Mouse (Mus musculus) heart, embryonic 11.5 days (tissue): ENCODE measurements around the gene Hdac7. TPM values are rescaled to one million over a fixed set of nuclear protein-coding genes. Genes with fewer than 3 reads are reported as not detected.

Experiments
- ATAC-seq: fragments of 200-750 bp; cut with Nextera tagmentation; replicated peaks from 2 replicates; pipeline ENCODE4 v1.8.0; 2017; ENCODE audit warnings: moderate library complexity; ENCODE audit not compliant: insufficient number of reproducible peaks, low FRiP score, low TSS enrichment
- H3K27ac ChIP-seq: fragments of 300-500 bp; sonication (generic); 2 replicates; pipeline ENCODE4 v1.5.1; 2014; ENCODE audit warnings: mild to moderate bottlenecking, low read depth, low read length
- H3K27me3 ChIP-seq: fragments of 300-500 bp; sonication (generic); 2 replicates; pipeline ENCODE4 v1.6.1; 2014; ENCODE audit warnings: mild to moderate bottlenecking, low read length, mixed read lengths; ENCODE audit not compliant: control insufficient read depth, insufficient read depth
- H3K36me3 ChIP-seq: fragments of 300-500 bp; sonication (generic); 2 replicates; pipeline ENCODE4 v1.6.1; 2014; ENCODE audit warnings: mild to moderate bottlenecking, low read length, moderate library complexity, mixed read lengths; ENCODE audit not compliant: control insufficient read depth, insufficient read depth
- H3K4me1 ChIP-seq: fragments of 300-500 bp; sonication (generic); 2 replicates; pipeline ENCODE4 v1.6.1; 2014; ENCODE audit warnings: low read length; ENCODE audit not compliant: control insufficient read depth, insufficient read depth
- H3K4me2 ChIP-seq: fragments of 300-500 bp; sonication (generic); 2 replicates; pipeline ENCODE4 v1.6.1; 2014; ENCODE audit warnings: mild to moderate bottlenecking, moderate library complexity
- H3K4me3 ChIP-seq: fragments of 300-500 bp; sonication (generic); 2 replicates; pipeline ENCODE4 v1.5.1; 2014; ENCODE audit warnings: low read depth, low read length
- H3K9ac ChIP-seq: fragments of 300-500 bp; sonication (generic); 2 replicates; pipeline ENCODE4 v1.6.1; 2014; ENCODE audit warnings: mild to moderate bottlenecking, low read depth, low read length, moderate library complexity
- H3K9me3 ChIP-seq: fragments of 300-500 bp; sonication (generic); replicated peaks from 2 replicates; pipeline ENCODE4 v1.6.1; 2016; ENCODE audit warnings: low read length; ENCODE audit not compliant: control insufficient read depth
- WGBS: fragments of 180-500 bp; shearing (Covaris S2); extraction: QIAGEN DNeasy Blood & Tissue Kit; methylation state at CpG from one replicate; pipeline ENCODE4 v1.1.7; 2014; ENCODE audit not compliant: insufficient replicate concordance; 5-methylcytosine and 5-hydroxymethylcytosine counted together
- polyA plus RNA-seq: library from polyadenylated mRNA; unstranded; fragments of >200 nt; fragmentation: Nextera tagmentation; extraction: Ambion mirVana; gene quantifications from 2 replicates; pipeline ENCODE4 v1.2.1, GENCODE M21; 2014

Gene Hdac7
- polyA plus RNA-seq, 1 experiment from 2014 or later, result 24.6 TPM

DNA sequence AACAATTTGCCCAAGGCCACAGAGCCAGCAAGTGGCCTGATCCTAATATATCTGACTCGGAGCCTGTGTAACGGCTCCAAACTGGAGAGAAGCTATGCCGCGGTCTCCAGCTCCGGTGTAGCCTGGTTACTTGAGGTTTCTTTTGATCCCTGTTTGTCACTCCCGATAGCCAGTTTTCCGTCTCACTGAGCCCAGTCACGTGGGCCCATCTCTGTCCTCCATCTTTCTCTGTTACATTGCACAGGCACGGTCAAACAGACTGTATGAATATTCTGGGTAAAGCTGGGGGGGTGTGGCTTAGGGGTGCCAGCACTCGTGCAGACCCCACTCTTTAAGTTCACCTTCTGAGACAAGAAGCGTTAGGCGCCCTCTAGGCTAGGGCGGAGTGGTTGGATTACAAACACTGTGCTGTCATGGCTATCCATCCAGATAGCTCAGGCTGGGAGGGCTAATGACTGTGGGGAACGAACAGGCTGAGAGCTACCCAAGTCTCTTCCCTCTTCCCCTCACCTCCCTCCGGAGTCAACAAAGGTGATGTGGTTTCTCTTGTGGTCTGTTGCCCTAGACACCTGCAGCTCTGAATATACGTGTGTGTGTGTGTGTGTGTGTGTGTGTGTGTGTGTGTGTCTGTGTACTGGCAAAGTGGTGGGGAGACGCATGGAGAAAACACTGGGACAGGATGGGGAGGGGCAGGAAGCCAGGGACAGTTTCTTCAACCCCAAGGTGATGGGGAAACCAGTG is 8.0 kb downstream of the Hdac7 start:
- 0 out of 2 replicates have a peak overlapping the region, but pooled peaks have one; percentile 22 for H3K9ac ChIP-seq
- H3K4me3 ChIP-seq, result no peak overlapping the region
- H3K36me3 ChIP-seq, result no peaks in the 10 kb centered on the region
- H3K9me3 ChIP-seq, result no peaks in the 10 kb centered on the region
- H3K4me1 ChIP-seq, result peaks cover 24% of the 10 kb centered on the region
- H3K4me2 ChIP-seq, result peak overlapping the region; percentile 16; the same call in 1 of the 2 replicates
- WGBS, result 38% methylated on average over 17 of the region's 17 CpGs
- no peak for ATAC-seq
- H3K27me3 ChIP-seq, result no peaks in the 10 kb centered on the region
- H3K27ac ChIP-seq, result no peak overlapping the region

- Histone ChIP-seq H3K4me1 (peaks cover 39% of the 10 kb centered on the region), H3K36me3 (no peaks in the 10 kb centered on the region), H3K27ac (peak overlapping the region; percentile 96), H3K9ac (0 out of 2 replicates have a peak overlapping the region, but pooled peaks have one; percentile 40), H3K9me3 (no peaks in the 10 kb centered on the region), H3K4me3 (no peak overlapping the region), H3K4me2 (peak overlapping the region; percentile 83; the same call in 1 of the 2 replicates), H3K27me3 (no peaks in the 10 kb centered on the region)
- no peak for ATAC-seq
- 51% methylated on average over 9 of the region's 9 CpGs for WGBS
Observed at GRCm38 (mm10) chr15:97832764-97833479, 11.4 kb downstream of the Hdac7 start.

DNA sequence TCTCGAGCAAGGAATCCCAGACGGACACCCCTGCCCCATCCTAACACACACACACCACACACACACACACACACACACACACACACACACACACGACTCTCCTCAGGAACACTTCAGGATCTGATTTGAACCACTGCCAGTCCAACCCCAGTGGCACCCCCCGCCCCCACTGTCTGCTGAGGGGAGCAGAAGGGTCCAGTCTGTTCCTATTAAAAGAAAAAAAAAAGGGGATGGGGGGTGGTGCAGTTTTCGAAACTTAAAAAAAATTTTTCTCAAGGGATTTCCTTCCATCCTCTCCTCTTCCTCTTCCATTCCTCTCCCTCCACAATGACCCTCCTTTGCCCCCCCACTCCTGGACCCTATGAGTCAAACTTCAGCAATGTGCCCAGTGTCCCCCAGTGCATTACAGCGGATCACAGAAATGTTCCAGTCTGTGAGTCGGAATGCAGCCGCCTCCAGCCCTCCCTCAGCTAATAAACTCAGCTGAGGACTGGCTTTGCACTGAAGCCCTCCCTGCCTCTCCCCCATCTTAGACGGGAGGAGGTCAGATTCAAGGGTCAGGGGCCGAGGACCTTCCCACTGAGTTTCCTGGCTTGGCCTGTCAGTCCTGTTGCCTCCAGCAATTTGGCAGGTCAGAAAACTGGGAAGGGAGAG is 12.2 kb downstream of the Hdac7 start:
- no peak for ATAC-seq
- peak overlapping the region; percentile 83 for H3K4me2 ChIP-seq
- peak overlapping the region; percentile 96 for H3K27ac ChIP-seq
- no peaks in the 10 kb centered on the region for H3K9me3 ChIP-seq
- no peaks in the 10 kb centered on the region for H3K27me3 ChIP-seq
- 3% methylated on average over 10 of the region's 10 CpGs for WGBS
- H3K4me1 ChIP-seq, result peaks cover 31% of the 10 kb centered on the region
- H3K36me3 ChIP-seq, result no peaks in the 10 kb centered on the region
- peak overlapping the region; percentile 90 for H3K4me3 ChIP-seq
- peak overlapping the region; percentile 97 for H3K9ac ChIP-seq

DNA sequence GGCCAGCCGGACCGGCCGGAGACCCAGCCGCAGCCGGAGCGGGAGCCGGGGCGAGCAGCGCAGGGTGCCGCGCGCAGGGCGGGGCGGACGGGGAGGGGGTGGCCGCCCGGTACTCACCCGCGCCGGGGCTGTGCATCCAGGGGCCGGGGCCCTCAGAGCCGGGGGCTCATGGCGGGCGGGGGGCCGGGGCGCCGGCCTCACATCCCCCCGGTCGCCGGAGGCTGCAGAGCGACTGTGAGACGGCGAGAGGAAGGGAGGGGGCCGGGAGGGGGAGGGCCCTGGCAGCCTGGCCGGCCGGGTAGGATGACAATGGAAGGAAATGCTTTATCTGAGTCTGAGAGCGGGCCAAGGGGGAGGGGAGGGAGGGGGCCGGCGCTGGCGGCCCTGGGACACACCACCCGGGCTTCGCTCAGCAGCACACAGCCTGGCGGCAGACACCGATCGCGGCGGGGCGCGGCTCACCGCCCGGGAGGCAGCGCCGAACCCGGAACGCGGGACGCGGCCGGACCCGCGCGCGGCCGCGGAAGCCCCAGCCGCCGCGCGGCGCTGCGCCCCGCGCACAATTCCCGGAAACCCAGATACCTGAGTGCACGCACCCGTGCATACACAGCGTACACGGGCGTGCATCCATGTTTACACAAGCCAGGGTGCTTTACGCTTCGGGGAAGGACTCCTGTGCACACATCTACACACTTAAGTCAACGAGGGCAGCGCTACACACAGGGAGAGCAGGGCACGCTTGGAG is 12.9 kb downstream of the Hdac7 start:
- H3K9ac ChIP-seq, result peak overlapping the region; percentile 97
- H3K36me3 ChIP-seq, result no peaks in the 10 kb centered on the region
- no peaks in the 10 kb centered on the region for H3K9me3 ChIP-seq
- H3K4me1 ChIP-seq, result peaks cover 34% of the 10 kb centered on the region
- peak overlapping the region; percentile 83 for H3K4me2 ChIP-seq
- peak overlapping the region; percentile 96 for H3K27ac ChIP-seq
- under 1% methylated on average over 75 of the region's 84 CpGs for WGBS
- H3K27me3 ChIP-seq, result no peaks in the 10 kb centered on the region
- ATAC-seq, result peak; percentile 81
- peak overlapping the region; percentile 90 for H3K4me3 ChIP-seq

DNA sequence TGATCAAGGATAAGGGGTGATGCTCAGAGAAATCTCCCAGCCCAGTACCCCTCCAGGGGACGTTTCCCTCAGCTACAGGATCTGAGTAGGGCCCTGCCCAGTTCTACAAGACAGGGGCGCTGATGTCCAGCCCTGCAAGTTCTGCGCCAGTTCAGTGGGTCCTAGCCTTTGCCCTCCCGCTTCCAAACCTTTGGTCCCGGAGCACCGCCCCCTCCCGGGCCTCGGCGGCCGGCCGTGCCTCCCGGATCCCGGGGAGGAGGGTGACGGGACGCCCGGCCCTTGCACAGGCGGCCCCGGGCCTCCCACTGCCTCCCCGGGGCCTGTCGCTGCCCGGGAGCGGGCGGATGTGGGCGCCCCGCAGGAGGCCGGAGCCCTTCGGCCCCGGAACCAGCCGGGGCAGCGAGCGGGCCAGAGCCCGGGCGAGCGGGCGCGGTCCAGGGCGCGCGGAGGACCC is 13.5 kb downstream of the Hdac7 start:
- peak overlapping the region; percentile 97 for H3K9ac ChIP-seq
- H3K27me3 ChIP-seq, result no peaks in the 10 kb centered on the region
- ATAC-seq, result peak; percentile 10; the same call in 1 of the 2 replicates
- WGBS, result 0% methylated on average over 30 of the region's 39 CpGs
- no peaks in the 10 kb centered on the region for H3K9me3 ChIP-seq
- peak overlapping the region; percentile 90 for H3K4me3 ChIP-seq
- H3K27ac ChIP-seq, result peak overlapping the region; percentile 96
- H3K36me3 ChIP-seq, result no peaks in the 10 kb centered on the region
- H3K4me1 ChIP-seq, result peaks cover 37% of the 10 kb centered on the region
- peak overlapping the region; percentile 83 for H3K4me2 ChIP-seq

DNA sequence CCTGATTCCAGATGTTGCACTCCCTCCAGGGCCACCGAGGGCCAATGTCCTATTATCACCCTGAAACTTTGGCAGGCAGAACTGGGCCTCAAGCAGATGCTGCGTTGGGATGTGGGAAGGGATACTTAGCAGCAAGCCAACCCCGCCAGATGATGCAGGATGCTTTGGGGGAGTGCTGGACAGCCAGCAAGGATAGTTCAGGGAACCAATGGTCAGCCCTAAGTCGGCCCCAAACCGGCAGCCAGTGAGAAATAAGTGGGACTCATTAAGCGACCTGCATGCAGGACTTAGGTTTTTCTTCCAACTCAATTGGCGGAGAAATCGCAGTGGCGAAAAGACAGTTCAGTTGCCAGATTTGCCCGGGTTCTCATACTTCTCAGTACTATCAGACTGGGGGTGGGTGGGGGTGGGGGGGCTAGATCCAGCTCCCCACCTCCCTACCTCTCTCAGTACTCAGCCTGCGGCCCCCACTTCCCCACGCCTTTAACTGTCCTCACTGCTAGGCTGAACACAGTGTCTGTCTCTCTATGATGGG is 14.0 kb downstream of the Hdac7 start:
- H3K27ac ChIP-seq, result peak overlapping the region; percentile 96
- H3K9me3 ChIP-seq, result no peaks in the 10 kb centered on the region
- no peaks in the 10 kb centered on the region for H3K36me3 ChIP-seq
- peaks cover 42% of the 10 kb centered on the region for H3K4me1 ChIP-seq
- peak overlapping the region; percentile 90 for H3K4me3 ChIP-seq
- peak overlapping the region; percentile 83 for H3K4me2 ChIP-seq
- ATAC-seq, result no peak
- WGBS, result 20% methylated on average over 12 of the region's 12 CpGs
- no peaks in the 10 kb centered on the region for H3K27me3 ChIP-seq
- peak overlapping the region; percentile 97 for H3K9ac ChIP-seq

DNA sequence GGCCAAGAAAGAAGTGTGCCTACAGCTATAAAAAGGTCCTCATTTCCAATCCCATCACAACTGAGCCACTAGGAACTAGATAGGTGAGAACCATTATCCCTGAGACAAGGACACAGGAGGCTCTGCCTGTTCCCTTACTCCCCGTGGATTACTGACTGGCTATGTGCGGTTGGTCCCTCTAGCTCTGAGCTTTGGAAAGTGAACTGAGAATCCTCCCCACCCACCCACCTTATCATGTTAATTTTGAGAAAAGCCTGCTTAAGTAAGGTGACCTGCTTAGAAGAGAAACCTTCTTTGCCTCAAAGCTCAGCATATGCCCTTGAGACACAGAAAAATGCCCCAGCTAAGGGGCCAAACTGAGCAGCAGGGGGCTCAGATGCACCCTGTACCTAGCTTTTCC is 14.9 kb downstream of the Hdac7 start:
- Histone ChIP-seq H3K4me2 (peak overlapping the region; percentile 83), H3K4me3 (peak overlapping the region; percentile 90), H3K9ac (peak overlapping the region; percentile 97), H3K36me3 (no peaks in the 10 kb centered on the region), H3K27ac (peak overlapping the region; percentile 96), H3K4me1 (peaks cover 49% of the 10 kb centered on the region), H3K9me3 (no peaks in the 10 kb centered on the region), H3K27me3 (no peaks in the 10 kb centered on the region)
- 42% methylated on average over 2 of the region's 2 CpGs for WGBS
- no peak for ATAC-seq
